8 mouse cellular contexts compared by ENCODE assay signal in the genomic region with DNA sequence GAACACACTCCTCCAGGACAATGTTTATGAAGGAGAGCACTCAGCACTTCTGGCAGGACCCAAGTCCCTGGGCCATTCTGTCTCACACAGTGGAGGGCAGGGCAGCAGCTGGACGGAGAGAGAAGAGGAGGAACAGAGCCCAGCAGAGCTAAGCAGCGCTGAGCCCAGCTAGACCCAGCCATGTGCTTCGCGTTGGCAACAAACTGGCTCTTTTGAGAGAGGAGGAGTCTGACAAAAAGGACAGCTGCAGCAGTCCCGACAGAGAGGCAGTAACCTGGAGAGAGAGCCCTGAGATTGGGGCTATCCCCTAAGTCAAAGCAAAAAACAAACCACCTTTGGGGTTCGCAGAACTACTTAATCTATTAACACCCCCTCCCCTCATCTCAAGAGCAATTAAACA. TPM values are rescaled to one million over a fixed set of nuclear protein-coding genes. Genes with fewer than 3 reads are reported as not detected.
DNase-seq lines count a peak whose midpoint lies in the region; ATAC-seq and TF ChIP-seq lines count a peak whose summit lies in the region.

No protein-coding gene starts in this region.

- TF ChIP-seq CTCF in heart, postnatal 0 days (IDR thresholded peaks at IDR 0.05; ENCODE audit: low read depth) = no peak
- TF ChIP-seq CTCF in small intestine, adult 2 months (IDR thresholded peaks at IDR 0.05; ENCODE audit: extremely low read depth, insufficient read length, insufficient replicate concordance, low read depth, low read length) = no peak

- no peaks in the 10 kb centered on the region for H3K36me3 ChIP-seq in forebrain, embryonic 10.5 days (replicated peaks)
- no peaks in the 10 kb centered on the region for H3K36me3 ChIP-seq in heart, postnatal 0 days (replicated peaks; ENCODE audit: control insufficient read depth, insufficient read depth, low read length)
- no peaks in the 10 kb centered on the region for H3K36me3 ChIP-seq in lung, embryonic 15.5 days
- no peaks in the 10 kb centered on the region; the same call in 1 of the 2 replicates for H3K36me3 ChIP-seq in small intestine, adult 2 months (ENCODE audit: control insufficient read depth, insufficient read depth, low read length)

- peak; percentile 46 for DNase-seq in CD4-positive helper T cell, adult 2 months (ENCODE audit: low read depth, low spot score)
- DNase-seq in adipocyte (ENCODE audit: low spot score) = peak; percentile 78
- DNase-seq in forebrain, embryonic 10.5 days (ENCODE audit: extremely low spot score, low spot score) = no peak
- peak; percentile 29 for DNase-seq in heart, postnatal 0 days (ENCODE audit: low spot score)
- peak; percentile 51 to 75 for DNase-seq in kidney, postnatal 25 days
- DNase-seq in c-Kit-positive CD71-positive TER-119-positive erythroid progenitor cells, embryonic 14.5 days (ENCODE audit: low spot score) = no peak

- H3K9me3 ChIP-seq in forebrain, embryonic 10.5 days = no peaks in the 10 kb centered on the region
- H3K9me3 ChIP-seq in heart, postnatal 0 days (replicated peaks; ENCODE audit: control insufficient read depth, low read length) = no peaks in the 10 kb centered on the region
- H3K9me3 ChIP-seq in lung, embryonic 15.5 days = no peaks in the 10 kb centered on the region

- WGBS in forebrain, embryonic 10.5 days = 13% methylated on average over 6 of the region's 6 CpGs
- WGBS in heart, postnatal 0 days = 29% methylated on average over 6 of the region's 6 CpGs
- 18% methylated on average over 6 of the region's 6 CpGs for WGBS in lung, embryonic 15.5 days
- 15% methylated on average over 6 of the region's 6 CpGs for WGBS in small intestine, adult 2 months

- no peak overlapping the region for H3K9ac ChIP-seq in heart, postnatal 0 days (replicated peaks; ENCODE audit: low read depth, low read length)
- H3K9ac ChIP-seq in lung, embryonic 15.5 days = 0 out of 2 replicates have a peak overlapping the region, but pooled peaks have one; percentile 8

- peaks cover 99% of the 10 kb centered on the region for H3K4me1 ChIP-seq in forebrain, embryonic 10.5 days
- H3K4me1 ChIP-seq in heart, postnatal 0 days (ENCODE audit: control insufficient read depth, insufficient read depth) = peaks cover 57% of the 10 kb centered on the region
- peaks cover 71% of the 10 kb centered on the region for H3K4me1 ChIP-seq in lung, embryonic 15.5 days
- peaks cover 25% of the 10 kb centered on the region for H3K4me1 ChIP-seq in small intestine, adult 2 months (ENCODE audit: control insufficient read depth, insufficient read depth, insufficient read length, low read length)

- H3K27ac ChIP-seq in forebrain, embryonic 10.5 days = peak overlapping the region; percentile 94
- H3K27ac ChIP-seq in heart, postnatal 0 days (ENCODE audit: low read depth) = peak overlapping the region; percentile 5; the same call in 1 of the 2 replicates
- peak overlapping the region; percentile 76 for H3K27ac ChIP-seq in lung, embryonic 15.5 days
- peak overlapping the region; percentile 84 for H3K27ac ChIP-seq in small intestine, adult 2 months (ENCODE audit: insufficient read depth, low read depth, low read length)

- ATAC-seq in heart, postnatal 0 days (ENCODE audit: insufficient read depth, low read depth) = no peak
- no peak for ATAC-seq in lung, embryonic 15.5 days (ENCODE audit: borderline replicate concordance, extremely low read depth, low FRiP score, low TSS enrichment)

- H3K4me2 ChIP-seq in heart, postnatal 0 days (ENCODE audit: low read depth, low read length) = 0 out of 2 replicates have a peak overlapping the region, but pooled peaks have one; percentile 95
- H3K4me2 ChIP-seq in lung, embryonic 15.5 days = peak overlapping the region; percentile 85

- H3K4me3 ChIP-seq in forebrain, embryonic 10.5 days = peak overlapping the region; percentile 75
- no peak overlapping the region for H3K4me3 ChIP-seq in heart, postnatal 0 days (ENCODE audit: low read depth, low read length)
- H3K4me3 ChIP-seq in lung, embryonic 15.5 days = no peak overlapping the region
- 0 out of 2 replicates have a peak overlapping the region, but pooled peaks have one; percentile 6 for H3K4me3 ChIP-seq in small intestine, adult 2 months (ENCODE audit: low read depth, low read length)

- TF ChIP-seq EP300 in heart, postnatal 0 days (IDR thresholded peaks at IDR 0.05; ENCODE audit: low read depth) = no peak

- no peaks in the 10 kb centered on the region for H3K27me3 ChIP-seq in forebrain, embryonic 10.5 days (ENCODE audit: poor library complexity, severe bottlenecking)
- no peaks in the 10 kb centered on the region for H3K27me3 ChIP-seq in heart, postnatal 0 days (ENCODE audit: control insufficient read depth, insufficient read depth, low read length)
- no peaks in the 10 kb centered on the region for H3K27me3 ChIP-seq in lung, embryonic 15.5 days
- H3K27me3 ChIP-seq in small intestine, adult 2 months (ENCODE audit: control insufficient read depth, insufficient read depth, low read length) = no peaks in the 10 kb centered on the region

- TF ChIP-seq POLR2A in small intestine, adult 2 months (IDR thresholded peaks at IDR 0.05; ENCODE audit: low read depth, low read length) = no peak; the same call in 1 of the 2 replicates

RNA-seq across cellular contexts. Expression of a gene that starts 3.3 kb away (rescaled TPM):
- polyA plus RNA-seq in forebrain, embryonic 10.5 days (2016; fragmentation: Nextera tagmentation; extraction: Ambion mirVana) = 39.4 and 39.5 TPM in 2 replicates
- total RNA-seq in heart, postnatal 0 days (2014; rRNA removed; ENCODE audit: low replicate concordance) = 18.6 and 28.6 TPM in 2 replicates
- polyA plus RNA-seq in heart, postnatal 0 days (2015; fragmentation: Nextera tagmentation; extraction: Ambion mirVana) = 11.4 and 13.1 TPM in 2 replicates
- polyA plus RNA-seq in lung, embryonic 15.5 days (2015; fragmentation: Nextera tagmentation; extraction: Ambion mirVana) = 25.9 and 33.8 TPM in 2 replicates
- 24.6 and 55.7 TPM in 2 replicates for polyA plus RNA-seq in small intestine, adult 2 months (2012; rRNA removed)

RNA-seq across cellular contexts. Expression of a gene that starts 42.1 kb away (rescaled TPM):
- polyA plus RNA-seq in forebrain, embryonic 10.5 days (2016; fragmentation: Nextera tagmentation; extraction: Ambion mirVana) = 76.8 and 80.9 TPM in 2 replicates
- total RNA-seq in heart, postnatal 0 days (2014; rRNA removed; ENCODE audit: low replicate concordance) = 21.1 and 22.7 TPM in 2 replicates
- 29.2 and 32.5 TPM in 2 replicates for polyA plus RNA-seq in heart, postnatal 0 days (2015; fragmentation: Nextera tagmentation; extraction: Ambion mirVana)
- polyA plus RNA-seq in lung, embryonic 15.5 days (2015; fragmentation: Nextera tagmentation; extraction: Ambion mirVana) = 59.6 and 61.7 TPM in 2 replicates
- polyA plus RNA-seq in small intestine, adult 2 months (2012; rRNA removed) = 0.47 and 1.1 TPM in 2 replicates

RNA-seq across cellular contexts. Expression of a gene that starts 48.7 kb away (rescaled TPM):
- polyA plus RNA-seq in forebrain, embryonic 10.5 days (2016; fragmentation: Nextera tagmentation; extraction: Ambion mirVana) = 32.9 and 33.9 TPM in 2 replicates
- total RNA-seq in heart, postnatal 0 days (2014; rRNA removed; ENCODE audit: low replicate concordance) = 25.7 and 28.9 TPM in 2 replicates
- polyA plus RNA-seq in heart, postnatal 0 days (2015; fragmentation: Nextera tagmentation; extraction: Ambion mirVana) = 23.3 and 24.1 TPM in 2 replicates
- 34.0 and 34.2 TPM in 2 replicates for polyA plus RNA-seq in lung, embryonic 15.5 days (2015; fragmentation: Nextera tagmentation; extraction: Ambion mirVana)
- 2.6 and 6.2 TPM in 2 replicates for polyA plus RNA-seq in small intestine, adult 2 months (2012; rRNA removed)

Comparison
In these comparisons a context has a peak if more than half of its experiments do, and no peak if none do; other contexts are left out.
1. DNase-seq: peak in CD4-positive helper T cell, adult 2 months (single experiment), adipocyte (single experiment), heart, postnatal 0 days (single experiment) and kidney, postnatal 25 days (2 of 2); none in forebrain, embryonic 10.5 days (single experiment) and c-Kit-positive CD71-positive TER-119-positive erythroid progenitor cells, embryonic 14.5 days (single experiment).
2. H3K27ac ChIP-seq: peak in every context shown above with its lines; median percentile 94 in forebrain, embryonic 10.5 days; 84 in small intestine, adult 2 months; 76 in lung, embryonic 15.5 days; 5 in heart, postnatal 0 days.
3. H3K4me3 ChIP-seq: peak in forebrain, embryonic 10.5 days (single experiment) and small intestine, adult 2 months (single experiment); none in heart, postnatal 0 days (single experiment) and lung, embryonic 15.5 days (single experiment).
4. RNA of a gene that starts 42.1 kb away (polyA plus RNA-seq): 76.8 to 80.9 TPM in forebrain, embryonic 10.5 days, 59.6 to 61.7 TPM in lung, embryonic 15.5 days and 29.2 to 32.5 TPM in heart, postnatal 0 days; 0.47 to 1.1 TPM in small intestine, adult 2 months; every median in the first group is over 10 times any median in the second.